Mouse (Mus musculus): ENCODE data around the gene Lrrc30.

Lrrc30 gene

GRCm38 (mm10) chr17:67632676-67633339 lies at the start of gene Lrrc30:
Gene Lrrc30 (minus strand): TSS chr17:67632723.
- DNase-seq (ENCODE audit: low spot score), result no peak

GRCm38 (mm10) chr17:67681084-67681483 lies 48.6 kb upstream of the Lrrc30 start:
- no peak for DNase-seq (ENCODE audit: low spot score)

GRCm38 (mm10) chr17:67678576-67678975 lies 46.1 kb upstream of the Lrrc30 start:
- no peak for DNase-seq (ENCODE audit: low spot score)

- peak; percentile 21 for DNase-seq (ENCODE audit: low spot score)
Observed at GRCm38 (mm10) chr17:67667981-67668380, 35.5 kb upstream of the Lrrc30 start.

- peak; percentile 10 for DNase-seq (ENCODE audit: low spot score)
Observed at GRCm38 (mm10) chr17:67666981-67667380, 34.5 kb upstream of the Lrrc30 start.

- DNase-seq (ENCODE audit: low spot score), result no peak
Observed at GRCm38 (mm10) chr17:67664299-67664698, 31.8 kb upstream of the Lrrc30 start.

- DNase-seq (ENCODE audit: low spot score), result peak; percentile 60
Observed at GRCm38 (mm10) chr17:67651506-67651905, 19.0 kb upstream of the Lrrc30 start.

GRCm38 (mm10) chr17:67641627-67642026 lies 9.1 kb upstream of the Lrrc30 start:
- DNase-seq (ENCODE audit: low spot score), result no peak

- no peak for DNase-seq (ENCODE audit: low spot score)
Observed at GRCm38 (mm10) chr17:67638119-67638810, 5.7 kb upstream of the Lrrc30 start.

- DNase-seq (ENCODE audit: low spot score), result no peak
Observed at GRCm38 (mm10) chr17:67636951-67637350, 4.4 kb upstream of the Lrrc30 start.

GRCm38 (mm10) chr17:67636304-67636703 lies 3.8 kb upstream of the Lrrc30 start:
- no peak for DNase-seq (ENCODE audit: low spot score)

- no peak for DNase-seq (ENCODE audit: low spot score)
Observed at GRCm38 (mm10) chr17:67629746-67630145, 2.8 kb downstream of the Lrrc30 start.

GRCm38 (mm10) chr17:67629211-67629657 lies 3.3 kb downstream of the Lrrc30 start:
- peak; percentile 71 for DNase-seq (ENCODE audit: low spot score)

- DNase-seq (ENCODE audit: low spot score), result no peak
Observed at GRCm38 (mm10) chr17:67628475-67628874, 4.0 kb downstream of the Lrrc30 start.

GRCm38 (mm10) chr17:67625431-67625830 lies 7.1 kb downstream of the Lrrc30 start:
- no peak for DNase-seq (ENCODE audit: low spot score)

- no peak for DNase-seq (ENCODE audit: low spot score)
Observed at GRCm38 (mm10) chr17:67619001-67619400, 13.5 kb downstream of the Lrrc30 start.

GRCm38 (mm10) chr17:67614381-67614780 lies 18.1 kb downstream of the Lrrc30 start:
- no peak for DNase-seq (ENCODE audit: low spot score)

GRCm38 (mm10) chr17:67612576-67612975 lies 19.9 kb downstream of the Lrrc30 start:
- DNase-seq (ENCODE audit: low spot score), result no peak

- DNase-seq (ENCODE audit: low spot score), result no peak
Observed at GRCm38 (mm10) chr17:67612151-67612550, 20.4 kb downstream of the Lrrc30 start.

GRCm38 (mm10) chr17:67604446-67604845 lies 28.1 kb downstream of the Lrrc30 start:
- DNase-seq (ENCODE audit: low spot score), result no peak

- DNase-seq (ENCODE audit: low spot score), result no peak
Observed at GRCm38 (mm10) chr17:67602556-67602955, 30.0 kb downstream of the Lrrc30 start.

- DNase-seq (ENCODE audit: low spot score), result peak; percentile 40
Observed at GRCm38 (mm10) chr17:67584937-67585579, 47.5 kb downstream of the Lrrc30 start.

- DNase-seq (ENCODE audit: low spot score), result no peak
Observed at GRCm38 (mm10) chr17:67584533-67584932, 48.0 kb downstream of the Lrrc30 start.

All from testis, postnatal 14 days (tissue).